Mouse (Mus musculus): Measurements from ENCODE around the gene Hdhd5. TPM values are rescaled to one million over a fixed set of nuclear protein-coding genes. Genes with fewer than 3 reads are reported as not detected.

Gene Hdhd5
- polyA plus RNA-seq, 1 experiment from 2014 or later = 10.9 TPM

DNA sequence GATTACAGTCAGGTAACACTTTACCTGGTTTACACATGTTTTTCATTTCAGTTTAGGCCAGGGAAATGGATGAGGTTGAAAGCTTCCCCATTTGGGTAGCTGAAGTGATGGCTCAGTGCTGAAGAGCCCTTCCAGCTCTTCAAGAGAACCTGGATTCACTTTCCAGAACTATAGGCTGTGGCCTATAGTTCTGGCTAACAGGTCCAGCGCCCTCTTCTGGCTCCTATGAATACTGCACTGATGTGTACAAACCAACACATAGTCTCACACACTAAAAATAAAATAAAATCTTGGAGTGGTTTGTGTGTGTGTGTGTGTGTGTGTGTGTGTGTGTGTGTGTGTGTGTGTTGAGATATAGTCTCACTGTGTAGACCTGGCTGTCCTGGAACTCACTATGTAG, 10.9 kb upstream of the Hdhd5 start:
- ATAC-seq (ENCODE audit: low FRiP score, low TSS enrichment) = no peak
- H3K27me3 ChIP-seq (ENCODE audit: control insufficient read depth, insufficient read depth, low read length) = no peaks in the 10 kb centered on the region
- no peak overlapping the region for H3K9ac ChIP-seq (replicated peaks; ENCODE audit: low read length)
- H3K4me3 ChIP-seq (replicated peaks; ENCODE audit: low read depth, low read length) = no peak overlapping the region
- no peaks in the 10 kb centered on the region for H3K9me3 ChIP-seq (ENCODE audit: control insufficient read depth, low read length)
- no peaks in the 10 kb centered on the region for H3K36me3 ChIP-seq (ENCODE audit: control insufficient read depth, insufficient read depth, low read length)
- peaks cover 6% of the 10 kb centered on the region for H3K4me1 ChIP-seq (ENCODE audit: control insufficient read depth, insufficient read depth, low read length)
- no peak overlapping the region for H3K4me2 ChIP-seq (ENCODE audit: low read length)
- WGBS = 15% methylated on average over 1 of the region's 1 CpGs
- no peak for DNase-seq
- H3K27ac ChIP-seq (replicated peaks; ENCODE audit: low read depth, low read length) = no peak overlapping the region

DNA sequence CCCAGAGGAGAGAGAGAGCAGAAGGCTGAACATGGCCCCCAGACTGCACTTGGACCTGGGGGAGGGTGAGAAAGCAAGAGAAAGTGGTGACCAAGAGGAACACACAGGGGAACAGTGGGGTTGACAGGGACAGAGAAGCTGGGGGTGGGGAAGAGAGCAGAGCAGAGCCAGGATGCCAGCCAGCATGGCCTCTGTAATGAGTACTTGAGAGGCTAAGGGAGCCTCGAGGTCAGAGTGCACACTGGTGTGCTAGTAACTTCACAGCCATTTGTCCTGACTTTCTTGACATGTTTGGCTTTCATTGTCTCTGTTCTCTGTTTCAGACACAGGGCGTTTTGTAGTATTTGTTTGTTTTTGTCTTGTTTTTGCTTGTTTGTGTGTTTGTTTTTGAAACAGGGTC, 10.3 kb upstream of the Hdhd5 start:
- Histone ChIP-seq H3K27me3 (ENCODE audit: control insufficient read depth, insufficient read depth, low read length) (no peaks in the 10 kb centered on the region), H3K4me2 (ENCODE audit: low read length) (no peak overlapping the region), H3K27ac (replicated peaks; ENCODE audit: low read depth, low read length) (no peak overlapping the region), H3K9ac (replicated peaks; ENCODE audit: low read length) (no peak overlapping the region), H3K9me3 (ENCODE audit: control insufficient read depth, low read length) (no peaks in the 10 kb centered on the region), H3K4me1 (ENCODE audit: control insufficient read depth, insufficient read depth, low read length) (peaks cover 6% of the 10 kb centered on the region), H3K36me3 (ENCODE audit: control insufficient read depth, insufficient read depth, low read length) (no peaks in the 10 kb centered on the region), H3K4me3 (replicated peaks; ENCODE audit: low read depth, low read length) (no peak overlapping the region)
- ATAC-seq (ENCODE audit: low FRiP score, low TSS enrichment) (no peak), DNase-seq (no peak)
- WGBS = 64% methylated on average over 2 of the region's 2 CpGs

DNA sequence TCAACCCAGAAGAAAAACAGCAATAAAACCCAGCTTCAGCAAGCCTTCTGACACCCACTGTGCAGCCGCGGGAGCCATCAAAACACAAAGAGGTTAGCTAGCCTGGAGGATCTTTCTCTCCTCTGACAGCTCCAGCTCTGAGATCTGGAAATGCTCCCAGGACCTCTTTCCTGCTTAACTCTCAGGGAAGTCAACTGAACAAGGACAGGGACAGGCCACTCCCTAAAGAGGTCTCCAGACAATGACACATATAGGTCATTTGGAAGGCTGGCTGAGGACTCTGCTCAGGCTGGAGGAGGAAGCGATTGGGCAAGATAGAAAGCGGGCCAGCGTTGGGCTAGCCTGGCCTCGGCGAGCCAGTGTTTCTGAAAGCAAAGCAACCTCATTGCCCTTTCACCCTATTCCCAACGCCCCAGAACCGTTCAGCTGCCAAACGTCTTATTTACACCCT, 8.7 kb upstream of the Hdhd5 start:
- Histone ChIP-seq H3K4me2 (ENCODE audit: low read length) (peak overlapping the region; percentile 61; the same call in 1 of the 2 replicates), H3K9ac (replicated peaks; ENCODE audit: low read length) (peak overlapping the region; percentile 40), H3K9me3 (ENCODE audit: control insufficient read depth, low read length) (no peaks in the 10 kb centered on the region), H3K4me3 (replicated peaks; ENCODE audit: low read depth, low read length) (no peak overlapping the region), H3K27me3 (ENCODE audit: control insufficient read depth, insufficient read depth, low read length) (no peaks in the 10 kb centered on the region), H3K27ac (replicated peaks; ENCODE audit: low read depth, low read length) (no peak overlapping the region), H3K4me1 (ENCODE audit: control insufficient read depth, insufficient read depth, low read length) (peaks cover 6% of the 10 kb centered on the region), H3K36me3 (ENCODE audit: control insufficient read depth, insufficient read depth, low read length) (no peaks in the 10 kb centered on the region)
- DNase-seq (peak; percentile 42), ATAC-seq (ENCODE audit: low FRiP score, low TSS enrichment) (no peak)
- 49% methylated on average over 10 of the region's 10 CpGs for WGBS

DNA sequence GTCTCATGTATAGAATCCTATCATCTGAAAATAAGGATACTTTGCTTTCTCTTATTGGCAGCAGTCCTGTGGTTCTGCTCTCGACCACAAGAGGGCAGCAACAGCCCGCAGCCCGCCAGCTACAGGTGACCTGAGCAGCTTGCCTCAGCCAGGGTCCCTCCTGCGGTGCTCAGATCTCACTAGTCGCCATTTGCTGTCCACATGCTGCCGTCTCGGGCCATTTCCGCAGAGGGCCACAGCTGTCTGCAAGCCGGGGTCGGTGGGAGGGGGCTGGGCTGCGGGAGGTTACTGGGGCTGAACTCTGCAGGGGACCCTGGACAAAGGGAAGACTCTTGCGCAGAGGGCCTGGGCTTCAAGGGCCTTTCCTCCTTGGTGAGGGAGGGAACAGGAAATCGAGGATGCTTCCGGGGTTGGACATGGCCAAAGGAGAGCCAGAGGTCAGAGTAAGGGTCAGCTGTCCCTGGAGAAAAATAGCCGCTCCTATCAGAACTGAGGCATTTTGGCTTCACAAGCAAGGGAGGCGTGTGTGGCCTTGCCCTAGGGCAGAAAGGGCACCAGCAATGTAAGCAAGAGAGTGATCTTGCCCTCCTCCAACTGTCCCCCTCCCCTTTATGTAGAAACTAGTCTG, 8.1 kb upstream of the Hdhd5 start:
- Histone ChIP-seq H3K36me3 (ENCODE audit: control insufficient read depth, insufficient read depth, low read length) (no peaks in the 10 kb centered on the region), H3K4me3 (replicated peaks; ENCODE audit: low read depth, low read length) (peak overlapping the region; percentile 23), H3K4me2 (ENCODE audit: low read length) (peak overlapping the region; percentile 61), H3K27me3 (ENCODE audit: control insufficient read depth, insufficient read depth, low read length) (no peaks in the 10 kb centered on the region), H3K4me1 (ENCODE audit: control insufficient read depth, insufficient read depth, low read length) (peaks cover 6% of the 10 kb centered on the region), H3K27ac (replicated peaks; ENCODE audit: low read depth, low read length) (0 out of 2 replicates have a peak overlapping the region, but pooled peaks have one; percentile 52), H3K9ac (replicated peaks; ENCODE audit: low read length) (peak overlapping the region; percentile 40), H3K9me3 (ENCODE audit: control insufficient read depth, low read length) (no peaks in the 10 kb centered on the region)
- ATAC-seq (ENCODE audit: low FRiP score, low TSS enrichment) = peak; percentile 90
- peak; percentile 93 for DNase-seq
- 2% methylated on average over 16 of the region's 16 CpGs for WGBS

DNA sequence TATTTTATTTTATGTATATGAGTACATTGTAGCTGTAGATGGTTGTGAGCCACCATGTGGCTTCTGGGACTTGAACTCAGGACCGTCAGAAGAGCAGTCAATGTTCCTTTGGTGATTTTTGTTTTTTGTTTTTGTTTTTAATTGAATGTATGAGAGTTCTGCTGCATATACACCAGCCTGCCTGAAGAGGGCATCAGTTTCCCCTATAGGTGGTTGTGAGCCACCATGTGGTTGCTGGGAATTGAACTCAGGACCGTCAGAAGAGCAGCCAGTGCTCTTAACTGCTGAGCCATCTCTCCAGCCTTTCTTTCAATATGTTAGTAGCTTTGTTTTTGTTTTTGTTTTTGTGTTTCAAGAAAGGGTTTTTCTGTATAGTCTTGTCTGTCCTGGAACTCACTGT, 5.2 kb upstream of the Hdhd5 start:
- 85% methylated on average over 2 of the region's 2 CpGs for WGBS
- Histone ChIP-seq H3K4me3 (replicated peaks; ENCODE audit: low read depth, low read length) (no peak overlapping the region), H3K36me3 (ENCODE audit: control insufficient read depth, insufficient read depth, low read length) (no peaks in the 10 kb centered on the region), H3K4me2 (ENCODE audit: low read length) (no peak overlapping the region), H3K4me1 (ENCODE audit: control insufficient read depth, insufficient read depth, low read length) (peaks cover 6% of the 10 kb centered on the region), H3K27me3 (ENCODE audit: control insufficient read depth, insufficient read depth, low read length) (no peaks in the 10 kb centered on the region), H3K9me3 (ENCODE audit: control insufficient read depth, low read length) (no peaks in the 10 kb centered on the region), H3K9ac (replicated peaks; ENCODE audit: low read length) (no peak overlapping the region), H3K27ac (replicated peaks; ENCODE audit: low read depth, low read length) (no peak overlapping the region)
- ATAC-seq (ENCODE audit: low FRiP score, low TSS enrichment) (no peak), DNase-seq (no peak)

DNA sequence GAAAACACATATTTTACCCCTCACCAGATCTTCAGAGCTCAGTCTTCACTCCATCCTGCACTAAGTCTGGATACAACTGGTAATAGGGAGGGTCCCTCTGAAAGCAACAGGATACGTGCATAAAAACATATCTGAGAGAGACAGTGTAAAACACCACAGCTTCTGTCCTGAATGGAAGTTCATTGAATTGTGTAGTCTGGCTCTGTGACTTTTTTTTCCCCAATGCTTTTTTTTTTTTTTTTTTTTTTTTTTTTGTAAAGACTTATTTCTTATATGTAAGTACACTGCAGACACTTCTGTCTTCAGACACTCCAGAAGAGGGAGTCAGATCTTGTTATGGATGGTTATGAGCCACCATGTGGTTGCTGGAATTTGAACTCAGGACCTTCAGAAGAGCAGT, 1.5 kb upstream of the Hdhd5 start:
- DNase-seq (no peak), ATAC-seq (ENCODE audit: low FRiP score, low TSS enrichment) (no peak)
- Histone ChIP-seq H3K4me3 (replicated peaks; ENCODE audit: low read depth, low read length) (no peak overlapping the region), H3K9ac (replicated peaks; ENCODE audit: low read length) (no peak overlapping the region), H3K4me2 (ENCODE audit: low read length) (peak overlapping the region; percentile 72; the same call in 1 of the 2 replicates), H3K36me3 (ENCODE audit: control insufficient read depth, insufficient read depth, low read length) (no peaks in the 10 kb centered on the region), H3K9me3 (ENCODE audit: control insufficient read depth, low read length) (no peaks in the 10 kb centered on the region), H3K27me3 (ENCODE audit: control insufficient read depth, insufficient read depth, low read length) (no peaks in the 10 kb centered on the region), H3K4me1 (ENCODE audit: control insufficient read depth, insufficient read depth, low read length) (peaks cover 19% of the 10 kb centered on the region), H3K27ac (replicated peaks; ENCODE audit: low read depth, low read length) (no peak overlapping the region)
- 82% methylated on average over 1 of the region's 1 CpGs for WGBS

DNA sequence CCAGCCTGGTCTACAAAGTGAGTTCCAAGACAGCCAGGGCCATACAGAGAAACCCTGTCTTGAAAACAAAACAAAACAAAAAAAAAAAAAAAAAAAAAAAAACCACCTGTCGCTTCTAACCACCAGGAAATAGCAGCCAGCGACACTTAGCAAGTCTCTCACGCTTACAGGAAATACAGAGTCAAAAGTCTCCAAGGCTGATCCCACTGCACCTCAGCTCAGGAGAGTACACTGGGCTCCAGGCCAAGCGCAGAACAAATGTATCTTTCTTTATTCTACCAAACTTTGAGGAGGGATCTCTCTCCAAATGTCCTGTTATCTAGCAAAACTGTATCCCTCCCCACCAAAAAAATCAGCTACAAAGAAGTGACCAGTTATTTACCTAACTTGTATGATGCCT, 2.0 kb downstream of the Hdhd5 start:
- WGBS = 81% methylated on average over 4 of the region's 4 CpGs

DNA sequence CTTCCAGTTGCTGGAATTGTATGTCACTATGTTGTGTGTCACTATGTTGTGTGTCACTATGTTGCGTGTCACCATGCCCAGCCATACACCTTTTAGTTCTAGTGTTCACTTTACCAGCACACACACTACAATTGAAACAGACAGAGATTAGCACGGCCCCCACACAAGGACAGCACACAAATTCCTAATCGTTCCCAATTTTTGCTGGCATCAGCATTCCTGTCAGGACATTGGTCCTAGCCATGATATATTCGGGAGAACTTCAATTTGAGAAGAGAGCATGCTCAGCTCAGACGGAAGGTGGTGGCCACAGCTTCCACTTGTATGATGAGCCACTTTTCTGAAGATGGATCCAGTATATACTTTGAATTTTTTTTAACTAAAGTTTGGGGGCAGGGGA, 6.3 kb downstream of the Hdhd5 start:
- ATAC-seq (ENCODE audit: low FRiP score, low TSS enrichment) = no peak
- no peak for DNase-seq
- Histone ChIP-seq H3K9me3 (ENCODE audit: control insufficient read depth, low read length) (no peaks in the 10 kb centered on the region), H3K36me3 (ENCODE audit: control insufficient read depth, insufficient read depth, low read length) (peaks cover 28% of the 10 kb centered on the region), H3K27me3 (ENCODE audit: control insufficient read depth, insufficient read depth, low read length) (no peaks in the 10 kb centered on the region), H3K4me3 (replicated peaks; ENCODE audit: low read depth, low read length) (no peak overlapping the region), H3K27ac (replicated peaks; ENCODE audit: low read depth, low read length) (no peak overlapping the region), H3K4me1 (ENCODE audit: control insufficient read depth, insufficient read depth, low read length) (peaks cover 11% of the 10 kb centered on the region), H3K9ac (replicated peaks; ENCODE audit: low read length) (no peak overlapping the region), H3K4me2 (ENCODE audit: low read length) (no peak overlapping the region)
- 97% methylated on average over 5 of the region's 5 CpGs for WGBS

More for the DNA sequence above, 2.0 kb downstream of the Hdhd5 start:
- H3K4me3 ChIP-seq (replicated peaks; ENCODE audit: low read depth, low read length) = no peak overlapping the region
- DNase-seq (no peak), ATAC-seq (ENCODE audit: low FRiP score, low TSS enrichment) (no peak)
- no peak overlapping the region for H3K27ac ChIP-seq (replicated peaks; ENCODE audit: low read depth, low read length)
- no peaks in the 10 kb centered on the region for H3K27me3 ChIP-seq (ENCODE audit: control insufficient read depth, insufficient read depth, low read length)
- no peaks in the 10 kb centered on the region for H3K36me3 ChIP-seq (ENCODE audit: control insufficient read depth, insufficient read depth, low read length)
- H3K9ac ChIP-seq (replicated peaks; ENCODE audit: low read length) = no peak overlapping the region
- no peaks in the 10 kb centered on the region for H3K9me3 ChIP-seq (ENCODE audit: control insufficient read depth, low read length)
- no peak overlapping the region; the same call in 1 of the 2 replicates for H3K4me2 ChIP-seq (ENCODE audit: low read length)
- peaks cover 19% of the 10 kb centered on the region for H3K4me1 ChIP-seq (ENCODE audit: control insufficient read depth, insufficient read depth, low read length)

DNA sequence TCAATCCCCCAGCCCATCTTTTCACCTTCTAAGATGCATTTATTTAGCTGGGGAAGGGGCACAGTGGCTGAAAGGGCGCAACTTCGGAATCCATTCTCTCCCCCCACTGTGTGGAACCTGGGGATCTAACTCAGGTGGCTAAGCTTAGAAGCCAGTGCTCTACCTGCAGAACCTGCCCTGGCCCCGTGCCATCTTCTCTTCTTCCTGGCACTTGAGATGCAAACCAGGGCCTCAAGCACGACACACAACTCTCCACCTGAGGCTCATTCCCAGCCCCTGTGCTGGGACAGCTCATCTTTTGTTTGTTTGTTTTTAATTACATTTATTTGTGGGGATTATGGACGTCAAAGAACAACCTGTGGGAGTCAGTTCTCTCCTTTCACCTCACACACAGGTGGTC, 11.5 kb downstream of the Hdhd5 start:
- Histone ChIP-seq H3K27me3 (ENCODE audit: control insufficient read depth, insufficient read depth, low read length) (no peaks in the 10 kb centered on the region), H3K4me1 (ENCODE audit: control insufficient read depth, insufficient read depth, low read length) (no peaks in the 10 kb centered on the region), H3K27ac (replicated peaks; ENCODE audit: low read depth, low read length) (no peak overlapping the region), H3K9ac (replicated peaks; ENCODE audit: low read length) (no peak overlapping the region), H3K4me2 (ENCODE audit: low read length) (no peak overlapping the region), H3K4me3 (replicated peaks; ENCODE audit: low read depth, low read length) (no peak overlapping the region), H3K36me3 (ENCODE audit: control insufficient read depth, insufficient read depth, low read length) (peaks cover 53% of the 10 kb centered on the region), H3K9me3 (ENCODE audit: control insufficient read depth, low read length) (no peaks in the 10 kb centered on the region)
- ATAC-seq (ENCODE audit: low FRiP score, low TSS enrichment) (no peak), DNase-seq (no peak)
- WGBS = 90% methylated on average over 5 of the region's 5 CpGs

Measured in midbrain, embryonic 14.5 days (tissue).